In the genomic region with DNA sequence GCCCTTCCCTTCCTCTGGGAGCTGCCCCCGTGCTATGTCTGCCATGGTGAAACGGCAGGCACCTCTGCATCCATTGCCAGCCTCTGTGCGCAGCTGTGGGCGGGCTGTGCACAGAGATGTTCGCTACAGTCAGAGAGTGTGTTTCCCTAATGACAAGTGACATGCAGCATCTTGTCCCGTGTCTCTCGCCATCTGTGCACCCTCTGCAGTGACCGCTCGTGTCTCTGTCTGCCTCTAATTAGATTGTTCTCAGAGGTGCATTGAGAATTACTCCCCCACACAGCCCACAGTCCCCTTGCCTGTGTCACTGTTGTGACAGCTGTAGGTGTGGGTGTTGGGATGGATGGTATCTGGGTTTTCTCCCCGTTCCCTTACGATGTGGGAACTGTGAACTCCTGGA, we compare ENCODE assay signal across 11 mouse cellular contexts.
DNase-seq lines count a peak whose midpoint lies in the region; ATAC-seq lines count a peak whose summit lies in the region.
"Had no signal": no experiment of that assay in that cellular context is flagged by ENCODE, and none has a peak within 500 bp of the region (broad histone marks: within the 10 kb centered on the region; RNA-seq: fewer than 3 reads in every experiment).

No protein-coding gene starts in this region.

- no peaks in the 10 kb centered on the region for H3K27me3 ChIP-seq in hindbrain, embryonic 15.5 days
- no peaks in the 10 kb centered on the region for H3K27me3 ChIP-seq in midbrain, embryonic 14.5 days (ENCODE audit: control insufficient read depth, insufficient read depth, low read length)
- H3K27me3 ChIP-seq: intestine, embryonic 15.5 days had no signal

- no peak for DNase-seq in frontal cortex, postnatal 14 days (ENCODE audit: low spot score in 2 of 2)
- DNase-seq in brain, adult 2 months (ENCODE audit: low read depth, low spot score): peak; percentile 82
- DNase-seq in midbrain, embryonic 14.5 days: peak; percentile 66
- DNase-seq in spleen, adult 12 weeks (ENCODE audit: low spot score): no peak
- DNase-seq in heart, adult 11 months: no peak

- no peak overlapping the region for H3K4me3 ChIP-seq in hindbrain, embryonic 15.5 days
- no peak overlapping the region for H3K4me3 ChIP-seq in midbrain, embryonic 14.5 days (replicated peaks; ENCODE audit: low read depth, low read length)
- H3K4me3 ChIP-seq: embryonic facial prominence, embryonic 15.5 days; intestine, embryonic 15.5 days had no signal

- peaks cover 76% of the 10 kb centered on the region for H3K4me1 ChIP-seq in hindbrain, embryonic 15.5 days (replicated peaks)
- peaks cover 63% of the 10 kb centered on the region for H3K4me1 ChIP-seq in midbrain, embryonic 14.5 days (ENCODE audit: control insufficient read depth, insufficient read depth, low read length)
- H3K4me1 ChIP-seq: intestine, embryonic 15.5 days had no signal

- no peak overlapping the region for H3K9ac ChIP-seq in hindbrain, embryonic 15.5 days
- H3K9ac ChIP-seq in midbrain, embryonic 14.5 days (replicated peaks; ENCODE audit: low read length): no peak overlapping the region; the same call in 1 of the 2 replicates
- H3K9ac ChIP-seq: embryonic facial prominence, embryonic 15.5 days; intestine, embryonic 15.5 days had no signal

- peak overlapping the region; percentile 74 for H3K27ac ChIP-seq in hindbrain, embryonic 15.5 days (replicated peaks)
- peak overlapping the region; percentile 69 for H3K27ac ChIP-seq in midbrain, embryonic 14.5 days (replicated peaks; ENCODE audit: low read depth, low read length)
- H3K27ac ChIP-seq: embryonic facial prominence, embryonic 15.5 days; intestine, embryonic 15.5 days; macrophage had no signal

- 29% methylated on average over 11 of the region's 11 CpGs for WGBS in hindbrain, embryonic 15.5 days
- WGBS in midbrain, embryonic 14.5 days: 30% methylated on average over 11 of the region's 11 CpGs

- no peak overlapping the region for H3K4me2 ChIP-seq in hindbrain, embryonic 15.5 days
- H3K4me2 ChIP-seq in midbrain, embryonic 14.5 days (ENCODE audit: low read length): no peak overlapping the region
- H3K4me2 ChIP-seq: embryonic facial prominence, embryonic 15.5 days; intestine, embryonic 15.5 days had no signal

- H3K9me3 ChIP-seq in hindbrain, embryonic 15.5 days: no peaks in the 10 kb centered on the region
- H3K9me3 ChIP-seq in midbrain, embryonic 14.5 days (ENCODE audit: control insufficient read depth, low read length): no peaks in the 10 kb centered on the region
- H3K9me3 ChIP-seq: embryonic facial prominence, embryonic 15.5 days; intestine, embryonic 15.5 days had no signal

- no peaks in the 10 kb centered on the region for H3K36me3 ChIP-seq in hindbrain, embryonic 15.5 days
- no peaks in the 10 kb centered on the region for H3K36me3 ChIP-seq in midbrain, embryonic 14.5 days (ENCODE audit: control insufficient read depth, insufficient read depth, low read length)
- H3K36me3 ChIP-seq: embryonic facial prominence, embryonic 15.5 days; intestine, embryonic 15.5 days had no signal

- peak; percentile 65 for ATAC-seq in frontal cortex, adult (ENCODE audit: low TSS enrichment)
- ATAC-seq in hindbrain, embryonic 15.5 days (ENCODE audit: low FRiP score, low read depth): no peak; the same call in 1 of the 2 replicates
- ATAC-seq in midbrain, embryonic 14.5 days (ENCODE audit: low FRiP score, low TSS enrichment): 0 out of 2 replicates have a peak, but pooled peaks have one; percentile 44
- no peak for ATAC-seq in activated CD4-positive, CD25-positive, alpha-beta regulatory T cell, adult 4 months
- ATAC-seq: intestine, embryonic 15.5 days had no signal

Comparison
In these comparisons a context has a peak if more than half of its experiments do, and no peak if none do; other contexts are left out.
1. ATAC-seq: peak in frontal cortex, adult (single experiment) and midbrain, embryonic 14.5 days (single experiment); none in hindbrain, embryonic 15.5 days (single experiment) and activated CD4-positive, CD25-positive, alpha-beta regulatory T cell, adult 4 months (single experiment).
2. DNase-seq: peak in brain, adult 2 months (single experiment) and midbrain, embryonic 14.5 days (single experiment); none in frontal cortex, postnatal 14 days (0 of 2), spleen, adult 12 weeks (single experiment) and heart, adult 11 months (single experiment).